Mouse (Mus musculus): ENCODE data around the gene Fhl1. TPM values are rescaled to one million over a fixed set of nuclear protein-coding genes. Genes with fewer than 3 reads are reported as not detected.

The Fhl1 gene
- polyA plus RNA-seq (2015; fragmentation: Nextera tagmentation; extraction: Ambion mirVana), result 200 and 213 TPM in 2 replicates

- no peaks in the 10 kb centered on the region for H3K27me3 ChIP-seq (ENCODE audit: control insufficient read depth, insufficient read depth, low read length)
- H3K4me3 ChIP-seq (ENCODE audit: low read length), result peak within 1 kb of the TSS; percentile 65
- WGBS, result 13% methylated on average over 66 of the region's 106 CpGs
- H3K9ac ChIP-seq (ENCODE audit: low read length), result peak within 1 kb of the TSS; percentile 75
- peaks cover 7% of the 10 kb centered on the region for H3K4me1 ChIP-seq (ENCODE audit: control insufficient read depth, insufficient read depth, low read length)
- peak within 1 kb of the TSS; percentile 62 for H3K4me2 ChIP-seq (ENCODE audit: low read depth, low read length)
- peak within 1 kb of the TSS; percentile 86 for H3K27ac ChIP-seq (ENCODE audit: low read length)
- H3K36me3 ChIP-seq (ENCODE audit: control insufficient read depth, insufficient read depth), result no peaks in the 10 kb centered on the region
- peak; percentile 89 for ATAC-seq (replicated peaks; ENCODE audit: extremely low read depth, insufficient read depth, low FRiP score)
- no peaks in the 10 kb centered on the region for H3K9me3 ChIP-seq (replicated peaks; ENCODE audit: control insufficient read depth, low read length)
Measured at GRCm38 (mm10) chrX:56731306-56732201, at the start of gene Fhl1. TSS of gene Fhl1 (plus strand) at chrX:56731787.

GRCm38 (mm10) chrX:56682156-56682720, 49.3 kb upstream of the Fhl1 start:
- 0 out of 2 replicates have a peak, but pooled peaks cover 2% of the 10 kb centered on the region for H3K4me1 ChIP-seq (ENCODE audit: control insufficient read depth, insufficient read depth, low read length)
- H3K27ac ChIP-seq (ENCODE audit: low read length), result no peak overlapping the region
- 71% methylated on average over 1 of the region's 1 CpGs for WGBS
- no peaks in the 10 kb centered on the region for H3K36me3 ChIP-seq (ENCODE audit: control insufficient read depth, insufficient read depth)
- H3K9me3 ChIP-seq (replicated peaks; ENCODE audit: control insufficient read depth, low read length), result no peaks in the 10 kb centered on the region
- H3K4me3 ChIP-seq (ENCODE audit: low read length), result no peak overlapping the region
- no peak for ATAC-seq (replicated peaks; ENCODE audit: extremely low read depth, insufficient read depth, low FRiP score)
- H3K9ac ChIP-seq (ENCODE audit: low read length), result no peak overlapping the region
- no peaks in the 10 kb centered on the region for H3K27me3 ChIP-seq (ENCODE audit: control insufficient read depth, insufficient read depth, low read length)
- no peak overlapping the region for H3K4me2 ChIP-seq (ENCODE audit: low read depth, low read length)

GRCm38 (mm10) chrX:56683521-56683920, 48.1 kb upstream of the Fhl1 start:
- 72% methylated on average over 10 of the region's 10 CpGs for WGBS
- Histone ChIP-seq H3K9me3 (replicated peaks; ENCODE audit: control insufficient read depth, low read length) (no peaks in the 10 kb centered on the region), H3K4me2 (ENCODE audit: low read depth, low read length) (no peak overlapping the region), H3K36me3 (ENCODE audit: control insufficient read depth, insufficient read depth) (no peaks in the 10 kb centered on the region), H3K4me1 (ENCODE audit: control insufficient read depth, insufficient read depth, low read length) (0 out of 2 replicates have a peak, but pooled peaks cover under 1% of the 10 kb centered on the region), H3K27me3 (ENCODE audit: control insufficient read depth, insufficient read depth, low read length) (no peaks in the 10 kb centered on the region), H3K4me3 (ENCODE audit: low read length) (no peak overlapping the region), H3K27ac (ENCODE audit: low read length) (no peak overlapping the region), H3K9ac (ENCODE audit: low read length) (no peak overlapping the region)
- ATAC-seq (replicated peaks; ENCODE audit: extremely low read depth, insufficient read depth, low FRiP score), result no peak

GRCm38 (mm10) chrX:56692554-56692953, 39.0 kb upstream of the Fhl1 start:
- Histone ChIP-seq H3K36me3 (ENCODE audit: control insufficient read depth, insufficient read depth) (no peaks in the 10 kb centered on the region), H3K4me1 (ENCODE audit: control insufficient read depth, insufficient read depth, low read length) (no peaks in the 10 kb centered on the region), H3K9me3 (replicated peaks; ENCODE audit: control insufficient read depth, low read length) (no peaks in the 10 kb centered on the region), H3K27me3 (ENCODE audit: control insufficient read depth, insufficient read depth, low read length) (no peaks in the 10 kb centered on the region), H3K9ac (ENCODE audit: low read length) (no peak overlapping the region), H3K4me3 (ENCODE audit: low read length) (no peak overlapping the region), H3K27ac (ENCODE audit: low read length) (no peak overlapping the region), H3K4me2 (ENCODE audit: low read depth, low read length) (no peak overlapping the region)
- no peak for ATAC-seq (replicated peaks; ENCODE audit: extremely low read depth, insufficient read depth, low FRiP score)
- WGBS, result 84% methylated on average over 6 of the region's 6 CpGs

GRCm38 (mm10) chrX:56694539-56694938, 37.0 kb upstream of the Fhl1 start:
- 57% methylated on average over 2 of the region's 2 CpGs for WGBS
- Histone ChIP-seq H3K9me3 (replicated peaks; ENCODE audit: control insufficient read depth, low read length) (no peaks in the 10 kb centered on the region), H3K4me3 (ENCODE audit: low read length) (no peak overlapping the region), H3K4me1 (ENCODE audit: control insufficient read depth, insufficient read depth, low read length) (no peaks in the 10 kb centered on the region), H3K4me2 (ENCODE audit: low read depth, low read length) (no peak overlapping the region), H3K27ac (ENCODE audit: low read length) (no peak overlapping the region), H3K9ac (ENCODE audit: low read length) (no peak overlapping the region), H3K36me3 (ENCODE audit: control insufficient read depth, insufficient read depth) (no peaks in the 10 kb centered on the region), H3K27me3 (ENCODE audit: control insufficient read depth, insufficient read depth, low read length) (no peaks in the 10 kb centered on the region)
- ATAC-seq (replicated peaks; ENCODE audit: extremely low read depth, insufficient read depth, low FRiP score), result no peak

GRCm38 (mm10) chrX:56697199-56697780, 34.3 kb upstream of the Fhl1 start:
- H3K4me3 ChIP-seq (ENCODE audit: low read length), result no peak overlapping the region
- 78% methylated on average over 6 of the region's 6 CpGs for WGBS
- H3K4me2 ChIP-seq (ENCODE audit: low read depth, low read length), result no peak overlapping the region
- H3K27me3 ChIP-seq (ENCODE audit: control insufficient read depth, insufficient read depth, low read length), result no peaks in the 10 kb centered on the region
- H3K36me3 ChIP-seq (ENCODE audit: control insufficient read depth, insufficient read depth), result no peaks in the 10 kb centered on the region
- H3K4me1 ChIP-seq (ENCODE audit: control insufficient read depth, insufficient read depth, low read length), result no peaks in the 10 kb centered on the region
- no peaks in the 10 kb centered on the region for H3K9me3 ChIP-seq (replicated peaks; ENCODE audit: control insufficient read depth, low read length)
- no peak overlapping the region for H3K27ac ChIP-seq (ENCODE audit: low read length)
- H3K9ac ChIP-seq (ENCODE audit: low read length), result no peak overlapping the region
- ATAC-seq (replicated peaks; ENCODE audit: extremely low read depth, insufficient read depth, low FRiP score), result no peak

- no peaks in the 10 kb centered on the region for H3K27me3 ChIP-seq (ENCODE audit: control insufficient read depth, insufficient read depth, low read length)
- H3K4me2 ChIP-seq (ENCODE audit: low read depth, low read length), result no peak overlapping the region
- H3K27ac ChIP-seq (ENCODE audit: low read length), result no peak overlapping the region
- WGBS, result 80% methylated on average over 4 of the region's 4 CpGs
- ATAC-seq (replicated peaks; ENCODE audit: extremely low read depth, insufficient read depth, low FRiP score), result no peak
- H3K36me3 ChIP-seq (ENCODE audit: control insufficient read depth, insufficient read depth), result no peaks in the 10 kb centered on the region
- no peak overlapping the region for H3K9ac ChIP-seq (ENCODE audit: low read length)
- H3K4me1 ChIP-seq (ENCODE audit: control insufficient read depth, insufficient read depth, low read length), result no peaks in the 10 kb centered on the region
- H3K4me3 ChIP-seq (ENCODE audit: low read length), result no peak overlapping the region
- H3K9me3 ChIP-seq (replicated peaks; ENCODE audit: control insufficient read depth, low read length), result no peaks in the 10 kb centered on the region
Measured at GRCm38 (mm10) chrX:56697886-56698285, 33.7 kb upstream of the Fhl1 start.

- Histone ChIP-seq H3K9me3 (replicated peaks; ENCODE audit: control insufficient read depth, low read length) (no peaks in the 10 kb centered on the region), H3K36me3 (ENCODE audit: control insufficient read depth, insufficient read depth) (no peaks in the 10 kb centered on the region), H3K4me1 (ENCODE audit: control insufficient read depth, insufficient read depth, low read length) (no peaks in the 10 kb centered on the region), H3K4me3 (ENCODE audit: low read length) (no peak overlapping the region), H3K4me2 (ENCODE audit: low read depth, low read length) (no peak overlapping the region), H3K27ac (ENCODE audit: low read length) (no peak overlapping the region), H3K27me3 (ENCODE audit: control insufficient read depth, insufficient read depth, low read length) (no peaks in the 10 kb centered on the region), H3K9ac (ENCODE audit: low read length) (no peak overlapping the region)
- WGBS, result 60% methylated on average over 3 of the region's 3 CpGs
- no peak for ATAC-seq (replicated peaks; ENCODE audit: extremely low read depth, insufficient read depth, low FRiP score)
Measured at GRCm38 (mm10) chrX:56701261-56701660, 30.3 kb upstream of the Fhl1 start.

All from heart, embryonic 16.5 days (tissue).